Mouse (Mus musculus) heart, embryonic 11.5 days (tissue): ENCODE measurements around the gene Zzef1. TPM values are rescaled to one million over a fixed set of nuclear protein-coding genes. Genes with fewer than 3 reads are reported as not detected.

ENCODE experiments used
- ATAC-seq: fragments of 200-750 bp; cut with Nextera tagmentation; replicated peaks from 2 replicates; pipeline ENCODE4 v1.8.0; 2017; ENCODE audit warnings: moderate library complexity; ENCODE audit not compliant: insufficient number of reproducible peaks, low FRiP score, low TSS enrichment
- H3K27ac ChIP-seq: fragments of 300-500 bp; sonication (generic); 2 replicates; pipeline ENCODE4 v1.5.1; 2014; ENCODE audit warnings: mild to moderate bottlenecking, low read depth, low read length
- H3K27me3 ChIP-seq: fragments of 300-500 bp; sonication (generic); 2 replicates; pipeline ENCODE4 v1.6.1; 2014; ENCODE audit warnings: mild to moderate bottlenecking, low read length, mixed read lengths; ENCODE audit not compliant: control insufficient read depth, insufficient read depth
- H3K36me3 ChIP-seq: fragments of 300-500 bp; sonication (generic); 2 replicates; pipeline ENCODE4 v1.6.1; 2014; ENCODE audit warnings: mild to moderate bottlenecking, low read length, moderate library complexity, mixed read lengths; ENCODE audit not compliant: control insufficient read depth, insufficient read depth
- H3K4me1 ChIP-seq: fragments of 300-500 bp; sonication (generic); 2 replicates; pipeline ENCODE4 v1.6.1; 2014; ENCODE audit warnings: low read length; ENCODE audit not compliant: control insufficient read depth, insufficient read depth
- H3K4me2 ChIP-seq: fragments of 300-500 bp; sonication (generic); 2 replicates; pipeline ENCODE4 v1.6.1; 2014; ENCODE audit warnings: mild to moderate bottlenecking, moderate library complexity
- H3K4me3 ChIP-seq: fragments of 300-500 bp; sonication (generic); 2 replicates; pipeline ENCODE4 v1.5.1; 2014; ENCODE audit warnings: low read depth, low read length
- H3K9ac ChIP-seq: fragments of 300-500 bp; sonication (generic); 2 replicates; pipeline ENCODE4 v1.6.1; 2014; ENCODE audit warnings: mild to moderate bottlenecking, low read depth, low read length, moderate library complexity
- H3K9me3 ChIP-seq: fragments of 300-500 bp; sonication (generic); replicated peaks from 2 replicates; pipeline ENCODE4 v1.6.1; 2016; ENCODE audit warnings: low read length; ENCODE audit not compliant: control insufficient read depth
- WGBS: fragments of 180-500 bp; shearing (Covaris S2); extraction: QIAGEN DNeasy Blood & Tissue Kit; methylation state at CpG from one replicate; pipeline ENCODE4 v1.1.7; 2014; ENCODE audit not compliant: insufficient replicate concordance; 5-methylcytosine and 5-hydroxymethylcytosine counted together
- polyA plus RNA-seq: library from polyadenylated mRNA; unstranded; fragments of >200 nt; fragmentation: Nextera tagmentation; extraction: Ambion mirVana; gene quantifications from 2 replicates; pipeline ENCODE4 v1.2.1, GENCODE M21; 2014

Zzef1 gene
- polyA plus RNA-seq, 1 experiment from 2014 or later, result 7.9 TPM

DNA sequence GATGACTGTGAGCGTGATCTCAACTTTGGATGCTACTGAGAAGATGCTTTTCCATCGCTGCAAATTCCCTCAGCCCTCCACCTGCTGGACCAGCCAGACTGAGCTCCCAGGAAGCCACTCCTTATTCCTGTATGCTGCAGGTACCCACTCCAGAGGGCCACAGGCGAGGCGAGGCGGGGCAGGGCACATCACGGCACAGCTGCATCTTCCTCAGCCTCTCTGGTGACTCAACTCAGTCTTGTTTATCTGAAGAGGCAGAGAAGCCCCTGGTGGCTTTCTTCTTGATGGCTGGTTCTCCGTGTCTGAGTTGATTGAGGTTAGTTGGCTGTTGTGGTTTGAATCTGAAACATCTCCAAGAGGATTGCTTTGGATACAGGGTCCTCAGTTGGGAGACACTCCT lies 152.2 kb downstream of the Zzef1 start:
- H3K27ac ChIP-seq, result no peak overlapping the region
- no peaks in the 10 kb centered on the region for H3K9me3 ChIP-seq
- no peak overlapping the region for H3K4me3 ChIP-seq
- no peaks in the 10 kb centered on the region for H3K36me3 ChIP-seq
- 56% methylated on average over 7 of the region's 7 CpGs for WGBS
- peaks cover 33% of the 10 kb centered on the region for H3K4me1 ChIP-seq
- no peak overlapping the region for H3K4me2 ChIP-seq
- peaks cover 2% of the 10 kb centered on the region; the same call in 1 of the 2 replicates for H3K27me3 ChIP-seq
- H3K9ac ChIP-seq, result no peak overlapping the region
- ATAC-seq, result no peak

DNA sequence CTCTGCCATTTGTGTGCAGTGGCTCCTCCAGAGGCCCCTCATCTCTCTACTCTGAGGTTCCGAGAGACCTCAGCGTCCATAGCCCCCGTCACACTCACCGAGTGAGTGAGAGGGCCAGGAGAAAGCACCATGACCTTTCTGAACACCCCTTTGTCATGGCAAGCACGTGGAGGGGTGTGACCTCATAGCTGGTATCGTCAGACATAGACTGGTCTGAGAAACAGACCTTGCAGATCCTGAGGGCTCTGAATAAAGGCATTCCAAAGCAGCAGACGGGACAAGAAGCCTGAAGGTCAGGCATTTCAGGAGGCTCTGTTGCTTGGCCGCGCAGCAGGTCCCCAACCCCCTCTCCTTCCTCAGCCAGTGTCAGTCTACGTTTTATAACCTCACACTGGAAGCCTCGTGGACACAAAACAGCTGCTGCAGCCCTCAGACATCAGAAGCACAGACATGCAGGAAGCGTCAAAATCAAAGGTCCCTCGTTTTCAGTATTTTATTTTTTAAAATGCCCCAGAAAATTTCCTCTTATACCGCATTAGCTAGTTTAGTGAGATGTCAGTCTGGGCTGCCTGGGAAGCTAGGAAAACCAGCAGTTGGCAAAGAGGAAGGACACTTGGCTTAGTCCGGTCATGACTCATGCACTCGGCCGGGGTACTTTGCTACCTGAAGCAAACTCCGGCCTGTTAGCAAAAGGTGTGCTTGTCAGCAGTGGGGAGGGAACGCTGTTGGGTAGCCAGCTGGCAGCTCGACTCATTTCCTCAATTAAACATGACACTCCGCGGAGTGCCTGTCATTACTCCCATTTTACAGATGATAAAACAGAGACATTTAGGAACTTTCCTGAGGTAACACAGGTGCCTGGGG lies 155.3 kb downstream of the Zzef1 start:
- H3K9me3 ChIP-seq, result no peaks in the 10 kb centered on the region
- no peak overlapping the region for H3K4me2 ChIP-seq
- H3K27me3 ChIP-seq, result no peaks in the 10 kb centered on the region
- peaks cover 25% of the 10 kb centered on the region for H3K4me1 ChIP-seq
- WGBS, result 62% methylated on average over 22 of the region's 22 CpGs
- peak overlapping the region; percentile 22 for H3K27ac ChIP-seq
- 0 out of 2 replicates have a peak overlapping the region, but pooled peaks have one; percentile 10 for H3K9ac ChIP-seq
- no peak for ATAC-seq
- no peak overlapping the region for H3K4me3 ChIP-seq
- no peaks in the 10 kb centered on the region for H3K36me3 ChIP-seq

DNA sequence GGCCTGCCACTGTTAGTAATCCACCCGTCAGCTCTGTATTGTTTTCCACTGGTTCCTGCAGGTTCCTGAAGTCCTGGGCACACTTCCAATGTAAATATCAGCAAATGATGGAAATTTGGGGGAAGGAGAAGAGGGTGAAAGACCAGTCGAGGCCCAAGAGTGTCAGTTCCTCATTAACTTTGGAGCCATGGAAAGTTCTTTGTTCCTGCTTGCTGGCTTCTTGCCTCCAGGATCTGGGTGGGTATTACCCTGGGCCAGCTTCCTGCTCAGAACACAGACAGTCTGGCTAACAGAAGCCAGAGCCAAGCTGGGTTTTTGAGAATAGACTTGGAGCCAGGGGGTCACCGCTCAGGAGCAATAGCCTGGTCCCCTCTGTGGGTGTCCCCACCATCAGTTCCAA lies 156.2 kb downstream of the Zzef1 start:
- WGBS, result 44% methylated on average over 3 of the region's 3 CpGs
- Histone ChIP-seq H3K4me1 (peaks cover 21% of the 10 kb centered on the region), H3K9me3 (no peaks in the 10 kb centered on the region), H3K4me3 (no peak overlapping the region), H3K9ac (no peak overlapping the region), H3K27ac (peak overlapping the region; percentile 65), H3K27me3 (no peaks in the 10 kb centered on the region), H3K36me3 (no peaks in the 10 kb centered on the region), H3K4me2 (no peak overlapping the region)
- ATAC-seq, result 0 out of 2 replicates have a peak, but pooled peaks have one; percentile 27

DNA sequence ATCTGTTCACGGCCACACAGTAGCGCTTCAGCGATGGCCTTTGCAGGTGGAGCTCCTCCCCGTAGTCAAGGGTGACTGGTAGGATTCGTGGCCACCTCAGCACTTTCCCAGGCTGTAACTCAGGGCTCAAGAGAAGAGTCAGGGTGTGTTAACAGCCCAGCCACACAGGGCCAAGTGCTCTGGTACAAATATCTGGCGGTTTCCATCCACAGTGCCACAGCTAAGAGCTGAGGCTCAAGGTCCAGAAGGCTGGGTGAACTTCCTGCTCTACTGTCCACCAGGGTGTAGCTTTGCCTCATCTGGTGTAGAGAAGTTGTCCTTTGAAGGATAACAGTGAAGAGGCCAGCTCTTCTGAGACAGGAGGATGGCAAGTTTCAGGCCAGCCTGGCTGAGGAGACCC lies 156.7 kb downstream of the Zzef1 start:
- Histone ChIP-seq H3K4me3 (no peak overlapping the region), H3K4me2 (no peak overlapping the region), H3K27me3 (no peaks in the 10 kb centered on the region), H3K4me1 (peaks cover 21% of the 10 kb centered on the region), H3K9ac (no peak overlapping the region), H3K36me3 (no peaks in the 10 kb centered on the region), H3K27ac (peak overlapping the region; percentile 65), H3K9me3 (no peaks in the 10 kb centered on the region)
- ATAC-seq, result no peak
- 82% methylated on average over 6 of the region's 6 CpGs for WGBS

DNA sequence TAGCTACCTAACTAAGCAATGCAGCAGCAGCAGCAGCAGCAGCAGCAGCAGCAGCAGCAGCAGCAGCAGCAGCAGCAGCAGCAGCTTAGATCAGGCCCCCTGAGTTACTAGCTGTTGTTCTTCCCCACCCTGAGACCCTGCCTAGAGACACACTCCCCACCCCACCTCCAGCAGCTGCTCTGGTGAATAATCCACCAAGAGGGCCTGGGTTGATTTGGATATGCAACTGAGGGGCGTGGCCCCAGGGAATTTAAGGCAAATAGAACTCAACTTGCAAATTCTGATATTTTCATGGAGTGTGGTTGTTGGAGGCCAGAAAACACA lies 157.1 kb downstream of the Zzef1 start:
- peak overlapping the region; percentile 65 for H3K27ac ChIP-seq

DNA sequence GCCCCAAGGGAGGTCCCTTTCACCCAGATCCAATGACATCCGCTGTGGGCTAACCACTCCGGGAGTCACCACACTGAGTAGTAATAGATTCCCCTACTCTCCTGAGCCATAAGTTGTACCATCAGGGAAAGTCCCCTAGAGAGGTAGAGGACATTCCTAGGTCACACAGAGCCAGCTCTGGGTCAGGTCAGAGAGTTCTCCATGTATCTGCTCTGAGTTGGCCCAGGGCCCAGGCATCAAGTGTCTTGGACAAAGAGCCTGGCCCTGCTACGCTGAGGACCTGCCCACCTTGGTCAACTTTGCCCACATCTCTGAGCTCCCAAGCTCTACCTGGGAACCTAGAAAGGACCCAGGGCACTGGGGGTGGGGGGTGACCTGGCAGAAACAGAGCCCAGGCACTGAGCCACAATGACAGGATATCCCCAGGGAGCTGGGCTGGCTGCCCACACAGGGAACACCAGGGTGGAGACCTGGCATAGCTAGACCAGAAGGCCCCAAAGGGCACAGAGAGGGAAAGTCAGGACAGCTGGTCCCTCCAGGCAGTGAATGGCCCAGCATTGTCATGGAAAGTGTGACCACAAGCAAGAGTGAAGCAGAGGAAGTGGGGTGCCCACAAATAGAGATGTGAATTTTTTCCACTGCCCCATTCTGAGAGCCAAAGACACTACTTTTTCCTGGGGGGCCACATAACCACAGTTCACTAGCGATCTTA lies 157.6 kb downstream of the Zzef1 start:
- 64% methylated on average over 4 of the region's 4 CpGs for WGBS
- no peak overlapping the region for H3K9ac ChIP-seq
- H3K4me2 ChIP-seq, result no peak overlapping the region
- no peak for ATAC-seq
- H3K27ac ChIP-seq, result peak overlapping the region; percentile 5; the same call in 1 of the 2 replicates
- peaks cover 21% of the 10 kb centered on the region for H3K4me1 ChIP-seq
- H3K4me3 ChIP-seq, result no peak overlapping the region
- no peaks in the 10 kb centered on the region for H3K36me3 ChIP-seq
- H3K27me3 ChIP-seq, result no peaks in the 10 kb centered on the region
- no peaks in the 10 kb centered on the region for H3K9me3 ChIP-seq

More for the DNA sequence above, 157.1 kb downstream of the Zzef1 start:
- no peaks in the 10 kb centered on the region for H3K9me3 ChIP-seq
- 84% methylated on average over 1 of the region's 1 CpGs for WGBS
- H3K4me1 ChIP-seq, result peaks cover 21% of the 10 kb centered on the region
- no peak overlapping the region for H3K9ac ChIP-seq
- no peak overlapping the region for H3K4me2 ChIP-seq
- ATAC-seq, result no peak
- no peaks in the 10 kb centered on the region for H3K36me3 ChIP-seq
- no peak overlapping the region for H3K4me3 ChIP-seq
- H3K27me3 ChIP-seq, result no peaks in the 10 kb centered on the region

DNA sequence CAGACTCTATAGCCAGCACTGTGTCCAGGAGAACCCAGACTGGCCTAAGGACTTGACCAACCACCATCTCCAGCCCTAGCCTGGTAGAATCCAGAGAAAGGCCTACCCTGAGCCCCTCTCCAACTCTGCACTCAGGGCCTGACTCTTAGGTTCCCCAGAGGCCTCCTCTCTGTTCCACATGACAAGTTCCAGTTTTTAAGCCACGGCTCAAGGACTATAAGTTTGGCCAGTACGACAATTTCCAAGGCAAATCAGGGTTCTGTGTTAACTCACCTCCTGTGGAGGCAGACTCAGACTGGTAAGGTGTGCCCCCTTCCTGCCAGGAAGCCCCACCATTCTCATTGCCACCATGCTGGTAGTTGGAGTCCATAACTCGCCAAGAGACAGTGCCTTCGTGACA lies 158.2 kb downstream of the Zzef1 start:
- Histone ChIP-seq H3K9ac (no peak overlapping the region), H3K4me2 (no peak overlapping the region), H3K9me3 (no peaks in the 10 kb centered on the region), H3K27ac (no peak overlapping the region), H3K36me3 (no peaks in the 10 kb centered on the region), H3K4me1 (peaks cover 21% of the 10 kb centered on the region), H3K4me3 (no peak overlapping the region), H3K27me3 (peaks cover 3% of the 10 kb centered on the region)
- no peak for ATAC-seq
- WGBS, result 87% methylated on average over 4 of the region's 4 CpGs

DNA sequence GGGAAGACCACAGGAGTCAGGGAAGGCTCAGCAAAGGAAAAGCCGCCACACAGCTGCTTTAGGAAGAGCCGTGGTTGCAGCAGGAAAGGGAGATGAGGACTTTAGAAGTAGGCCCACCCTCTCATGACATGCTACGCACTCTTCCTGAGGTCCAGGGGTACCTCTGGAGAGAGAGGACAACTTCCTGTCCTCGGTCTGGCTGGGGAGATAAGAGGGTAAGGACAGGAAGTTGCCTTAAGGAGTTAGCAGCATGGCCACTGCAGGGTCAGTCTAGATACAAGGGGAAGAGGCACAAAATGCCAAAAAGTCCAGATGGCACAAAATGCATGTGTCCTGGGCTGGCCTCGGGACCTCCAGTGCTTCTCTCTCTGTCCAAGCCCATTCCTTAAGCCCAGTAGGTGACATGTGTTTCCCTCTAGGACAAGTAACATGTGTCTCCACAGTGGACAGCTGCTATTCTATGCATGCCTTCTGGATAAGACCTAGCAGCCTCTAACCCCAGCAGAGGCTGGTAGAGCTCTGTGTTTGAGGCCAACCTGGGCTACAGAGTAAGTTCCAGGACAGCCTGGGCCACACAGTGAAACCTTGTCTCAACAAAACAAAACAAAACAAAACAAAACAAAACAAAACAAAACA lies 159.4 kb downstream of the Zzef1 start:
- ATAC-seq, result no peak; the same call in 1 of the 2 replicates
- no peaks in the 10 kb centered on the region for H3K36me3 ChIP-seq
- H3K9ac ChIP-seq, result no peak overlapping the region
- peaks cover 14% of the 10 kb centered on the region for H3K27me3 ChIP-seq
- 38% methylated on average over 5 of the region's 5 CpGs for WGBS
- no peaks in the 10 kb centered on the region for H3K9me3 ChIP-seq
- no peak overlapping the region for H3K4me3 ChIP-seq
- H3K4me2 ChIP-seq, result no peak overlapping the region
- H3K4me1 ChIP-seq, result peaks cover 21% of the 10 kb centered on the region
- peak overlapping the region; percentile 4; the same call in 1 of the 2 replicates for H3K27ac ChIP-seq
